Mouse (Mus musculus) neural tube, embryonic 13.5 days (tissue): ENCODE results near the gene Lime1. TPM values are rescaled to one million over a fixed set of nuclear protein-coding genes. Genes with fewer than 3 reads are reported as not detected.

Source experiments
- polyA plus RNA-seq: library from polyadenylated mRNA; unstranded; fragments of >200 nt; fragmentation: Nextera tagmentation; extraction: Ambion mirVana; gene quantifications from 2 replicates; pipeline ENCODE4 v1.2.1, GENCODE M21; 2015

Gene Lime1
- polyA plus RNA-seq, 1 experiment from 2014 or later: 41.4 TPM

Other genes with a start within 250 kb of the Lime1 start
- gene Kcnq2, start 244.8 kb upstream of the Lime1 start, polyA plus RNA-seq: 43.9 TPM in 2 replicates
- gene Eef1a2, start 223.1 kb upstream of the Lime1 start, polyA plus RNA-seq: 7.7 and 8.9 TPM in 2 replicates
- gene Ppdpf, start 192.8 kb upstream of the Lime1 start, polyA plus RNA-seq: 331 and 431 TPM in 2 replicates
- gene Ptk6, start 177.3 kb upstream of the Lime1 start, polyA plus RNA-seq: not detected in 2 replicates
- 0.14 and 0.22 TPM in 2 replicates for gene Srms, start 166.9 kb upstream of the Lime1 start, polyA plus RNA-seq
- gene Fndc11, start 160.1 kb upstream of the Lime1 start, polyA plus RNA-seq: not detected in 2 replicates
- 0.22 and 0.32 TPM in 2 replicates for gene Helz2, start 138.1 kb upstream of the Lime1 start, polyA plus RNA-seq
- 15.1 and 15.4 TPM in 2 replicates for gene Gmeb2, start 92.0 kb upstream of the Lime1 start, polyA plus RNA-seq
- gene Stmn3, start 65.6 kb upstream of the Lime1 start, polyA plus RNA-seq: 1,090 and 1,260 TPM in 2 replicates
- gene Rtel1, start 60.3 kb upstream of the Lime1 start, polyA plus RNA-seq: 28.8 and 30.1 TPM in 2 replicates
- 61.4 and 67.4 TPM in 2 replicates for gene Zgpat, start 15.2 kb upstream of the Lime1 start, polyA plus RNA-seq
- 82.6 and 85.9 TPM in 2 replicates for gene Arfrp1, start 14.7 kb upstream of the Lime1 start, polyA plus RNA-seq
- 21.1 and 22.0 TPM in 2 replicates for gene Zbtb46, start 79.3 kb downstream of the Lime1 start, polyA plus RNA-seq
- 0.11 TPM in 1 of 2 replicates, not detected in the other for gene Abhd16b, start 113.1 kb downstream of the Lime1 start, polyA plus RNA-seq
- gene Tpd52l2, start 117.1 kb downstream of the Lime1 start, polyA plus RNA-seq: 107 and 114 TPM in 2 replicates
- gene Dnajc5, start 140.4 kb downstream of the Lime1 start, polyA plus RNA-seq: 192 and 214 TPM in 2 replicates
- 67.4 and 73.6 TPM in 2 replicates for gene Uckl1, start 204.8 kb downstream of the Lime1 start, polyA plus RNA-seq
- gene Prpf6, start 211.8 kb downstream of the Lime1 start, polyA plus RNA-seq: 63.1 and 65.6 TPM in 2 replicates
- 78.7 and 81.3 TPM in 2 replicates for gene Zfp512b, start 212.7 kb downstream of the Lime1 start, polyA plus RNA-seq
- gene Samd10, start 219.1 kb downstream of the Lime1 start, polyA plus RNA-seq: 146 and 157 TPM in 2 replicates